Mouse (Mus musculus) WW6 (cell line): ENCODE measurements around the gene Rtkn2.

Experiments
- DNase-seq: peaks from one replicate; pipeline ENCODE4 v3.0.0-alpha.2; 2013; ENCODE audit warnings: low read depth, low spot score

Gene Rtkn2

DNA sequence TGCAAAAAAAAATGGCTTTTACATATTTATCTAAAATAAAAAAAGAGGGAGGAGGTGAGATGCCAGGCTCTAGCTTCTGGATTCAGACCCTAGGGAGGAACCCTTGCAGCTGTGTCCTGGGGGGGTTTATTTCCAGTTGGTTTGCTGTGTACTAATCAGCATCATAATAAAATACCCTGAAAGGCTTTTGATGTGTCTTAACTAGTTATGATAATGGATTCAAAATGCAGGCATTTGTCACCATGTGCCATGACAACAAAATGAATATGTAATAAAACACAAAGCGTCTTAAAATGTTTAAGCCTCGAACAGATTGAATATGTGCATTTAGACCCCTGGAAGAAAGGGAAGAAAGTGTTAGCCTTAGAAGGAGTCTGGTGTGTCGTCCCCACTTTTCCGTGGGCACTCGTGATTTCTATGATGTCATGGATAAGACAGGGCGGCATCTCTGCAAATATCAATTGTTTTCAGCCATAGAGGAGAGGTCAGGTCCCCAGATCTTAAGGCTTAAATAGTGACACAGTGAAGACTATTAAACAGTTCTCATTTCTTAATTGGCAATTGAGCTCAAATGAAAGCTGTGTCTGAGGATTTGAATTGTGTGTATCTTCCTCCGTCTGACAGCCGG lies 59.7 kb downstream of the Rtkn2 start:
- DNase-seq, result no peak

DNA sequence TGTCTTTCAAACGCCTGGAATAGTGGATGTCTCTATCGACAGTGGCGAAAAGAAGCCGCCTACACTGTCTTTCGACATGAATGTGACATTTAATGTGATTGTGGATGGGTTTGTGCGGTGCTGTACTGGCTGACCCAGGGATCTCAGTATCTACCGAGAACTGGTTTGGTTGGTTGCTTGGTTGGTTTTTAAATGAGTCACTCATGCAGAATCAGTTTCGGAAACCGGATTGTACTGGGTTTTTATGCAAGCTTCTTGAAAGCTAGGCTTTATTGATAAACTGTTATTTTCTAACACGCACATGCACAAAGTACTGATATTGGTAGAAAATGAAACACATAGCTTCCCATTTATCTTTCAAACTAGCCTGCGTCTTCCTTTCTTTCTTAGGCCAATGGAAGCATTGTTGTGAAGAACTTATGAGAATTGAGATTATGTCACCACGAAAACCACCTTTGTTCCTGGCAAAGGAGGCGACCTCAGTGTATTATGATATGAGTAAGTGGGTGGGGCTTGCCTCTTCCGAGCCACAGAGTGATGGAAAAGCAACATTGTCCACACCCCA lies 60.4 kb downstream of the Rtkn2 start:
- DNase-seq, result no peak

DNA sequence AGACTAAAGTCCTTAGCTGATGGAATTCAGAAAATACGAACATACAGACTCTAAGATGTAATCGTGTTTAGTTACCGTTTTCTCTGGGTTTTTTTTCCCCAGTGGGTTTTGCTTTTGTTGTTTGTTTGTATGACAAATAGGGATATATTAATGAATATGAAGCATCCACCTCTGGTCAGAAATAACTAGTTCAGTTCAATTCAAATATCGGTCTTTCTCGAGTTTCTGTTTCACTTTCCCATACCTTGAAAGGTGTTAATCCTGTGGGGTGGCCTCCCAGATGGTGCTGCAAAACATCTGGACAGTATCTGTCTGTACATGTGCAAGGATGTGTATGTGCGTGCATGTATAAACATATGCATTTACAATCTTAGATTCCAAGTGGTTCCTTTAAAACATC lies 61.0 kb downstream of the Rtkn2 start:
- no peak for DNase-seq

DNA sequence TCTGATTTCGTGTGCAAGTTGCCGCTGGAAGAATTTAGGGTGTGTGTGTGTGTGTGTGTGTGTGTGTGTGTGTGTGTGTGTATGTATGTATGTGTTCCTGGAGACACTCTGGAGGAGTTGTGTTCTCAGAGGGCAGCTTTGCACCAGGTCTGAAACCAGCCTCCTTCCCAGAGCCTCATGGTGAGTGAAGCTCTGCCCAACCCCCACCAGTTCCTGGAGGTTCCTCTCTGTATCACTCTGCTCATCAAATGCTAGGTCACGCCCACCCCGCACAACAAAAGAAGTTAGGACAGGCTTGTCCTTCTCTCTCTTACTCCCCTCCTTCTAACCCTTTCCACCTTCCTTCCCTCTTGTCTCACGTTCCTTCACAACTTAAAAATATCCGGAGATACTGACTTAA lies 64.6 kb downstream of the Rtkn2 start:
- peak; percentile 56 for DNase-seq

DNA sequence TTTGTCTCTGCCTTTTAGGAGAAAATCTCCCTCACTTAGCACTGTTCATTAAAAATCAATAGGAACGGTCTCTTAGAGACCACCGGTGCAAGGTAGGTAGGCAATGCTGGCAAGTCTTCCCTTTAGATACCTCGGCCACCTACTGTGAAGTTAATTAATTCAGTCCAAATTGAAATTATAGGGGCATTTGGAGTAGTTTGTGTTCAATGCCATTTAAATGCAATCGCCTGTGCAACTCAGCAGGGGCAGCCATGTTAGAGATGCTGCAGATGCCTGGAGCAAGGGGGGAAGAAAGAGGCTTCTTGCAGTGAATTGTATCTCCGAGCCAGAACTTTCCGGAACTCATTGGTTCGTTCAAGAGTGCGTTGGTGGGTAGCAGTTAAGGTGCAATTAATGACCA lies 65.5 kb downstream of the Rtkn2 start:
- no peak for DNase-seq

GRCm38 (mm10) chr10:68048641-68049305 lies 69.4 kb downstream of the Rtkn2 start:
- DNase-seq, result no peak

DNA sequence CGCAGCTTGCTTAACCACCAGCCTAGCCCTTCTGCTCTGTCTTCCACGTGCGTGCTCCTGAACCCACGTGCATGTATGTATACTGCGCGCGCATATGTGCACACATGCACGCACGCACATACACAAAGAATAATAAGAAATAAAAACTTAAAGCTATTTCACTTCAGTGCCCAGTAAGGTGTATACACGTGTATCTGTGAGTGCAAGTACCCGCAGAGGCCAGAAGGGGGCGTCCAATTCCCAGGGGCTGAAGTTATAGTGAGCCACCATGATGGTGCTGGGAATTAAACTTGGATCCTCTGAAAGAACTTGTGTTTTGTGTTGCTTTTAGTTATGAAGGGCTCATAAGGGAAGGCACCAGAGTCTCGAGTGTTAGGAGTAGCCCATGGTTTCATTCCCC lies 71.5 kb downstream of the Rtkn2 start:
- DNase-seq, result no peak

DNA sequence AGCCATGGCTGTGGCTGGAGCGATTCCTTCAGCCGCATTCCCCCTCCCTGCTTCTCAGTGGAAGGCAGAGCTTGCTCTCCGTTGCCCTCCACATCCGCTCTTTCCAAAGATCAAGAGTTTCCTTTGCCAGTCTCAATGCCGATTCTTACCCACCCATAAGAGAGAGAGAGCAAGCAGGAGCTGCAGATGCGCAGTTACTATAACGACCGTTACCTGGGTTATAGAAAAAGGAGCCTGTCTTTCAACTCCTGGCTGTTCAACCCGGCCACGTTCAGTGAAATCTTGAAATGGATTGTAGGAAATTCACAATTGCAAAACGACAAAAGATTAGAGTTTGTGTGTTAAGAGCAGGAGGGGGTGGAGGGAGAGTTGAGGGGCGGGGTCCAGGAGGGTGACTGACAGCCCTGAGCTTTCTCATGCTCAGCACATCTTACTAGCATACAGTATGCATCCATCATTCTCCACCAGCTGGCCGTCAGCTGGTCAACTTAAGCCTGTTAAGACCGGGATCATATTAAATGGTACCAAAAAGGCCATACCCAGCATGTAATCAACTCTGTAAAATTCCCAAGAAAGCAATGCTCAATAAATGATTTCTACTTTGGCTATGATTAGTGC lies 72.1 kb downstream of the Rtkn2 start:
- no peak for DNase-seq

GRCm38 (mm10) chr10:68052307-68052706 lies 72.9 kb downstream of the Rtkn2 start:
- DNase-seq, result no peak

- DNase-seq, result no peak
These were observed 74.8 kb downstream of the Rtkn2 start for GRCm38 (mm10) chr10:68054131-68054530.

DNA sequence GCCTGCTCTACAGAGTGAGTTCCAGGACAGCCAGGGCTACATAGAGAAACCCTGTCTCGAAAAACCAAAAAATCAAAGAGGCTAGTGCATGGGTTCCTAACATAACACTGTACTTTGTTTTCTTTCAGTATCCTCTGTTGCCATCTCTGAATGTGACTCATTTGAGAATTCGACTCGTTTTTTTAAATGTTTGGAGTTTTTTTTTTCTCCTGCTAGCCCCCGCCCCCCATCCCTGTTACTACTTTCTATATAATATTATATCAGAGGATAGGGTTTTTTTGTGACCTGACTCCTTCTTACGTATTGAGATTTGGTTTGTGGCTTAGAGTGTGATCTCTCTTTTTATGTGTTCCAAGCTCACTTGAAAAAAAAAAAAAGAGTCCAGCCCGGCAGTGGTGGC lies 75.3 kb downstream of the Rtkn2 start:
- DNase-seq, result no peak

GRCm38 (mm10) chr10:68057841-68058240 lies 78.5 kb downstream of the Rtkn2 start:
- no peak for DNase-seq

DNA sequence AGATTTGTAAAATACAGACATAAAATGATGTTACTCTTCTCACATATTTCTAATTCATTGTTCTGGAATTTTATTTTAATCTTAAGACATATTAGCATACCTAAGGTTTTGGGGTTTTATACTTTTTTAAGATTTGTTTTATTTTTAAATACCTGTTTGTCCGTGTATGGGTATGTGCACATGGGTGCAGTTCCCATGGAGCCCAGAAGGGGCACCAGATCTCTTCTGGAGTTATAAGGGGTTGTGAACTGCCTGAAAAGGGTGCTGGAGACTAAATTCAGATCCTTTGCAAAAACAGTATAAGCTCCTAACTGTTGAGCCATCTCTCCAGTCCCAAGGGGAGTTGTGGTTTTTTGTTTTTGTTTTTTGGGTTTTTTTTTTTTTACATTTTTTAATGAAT lies 79.0 kb downstream of the Rtkn2 start:
- no peak for DNase-seq

DNA sequence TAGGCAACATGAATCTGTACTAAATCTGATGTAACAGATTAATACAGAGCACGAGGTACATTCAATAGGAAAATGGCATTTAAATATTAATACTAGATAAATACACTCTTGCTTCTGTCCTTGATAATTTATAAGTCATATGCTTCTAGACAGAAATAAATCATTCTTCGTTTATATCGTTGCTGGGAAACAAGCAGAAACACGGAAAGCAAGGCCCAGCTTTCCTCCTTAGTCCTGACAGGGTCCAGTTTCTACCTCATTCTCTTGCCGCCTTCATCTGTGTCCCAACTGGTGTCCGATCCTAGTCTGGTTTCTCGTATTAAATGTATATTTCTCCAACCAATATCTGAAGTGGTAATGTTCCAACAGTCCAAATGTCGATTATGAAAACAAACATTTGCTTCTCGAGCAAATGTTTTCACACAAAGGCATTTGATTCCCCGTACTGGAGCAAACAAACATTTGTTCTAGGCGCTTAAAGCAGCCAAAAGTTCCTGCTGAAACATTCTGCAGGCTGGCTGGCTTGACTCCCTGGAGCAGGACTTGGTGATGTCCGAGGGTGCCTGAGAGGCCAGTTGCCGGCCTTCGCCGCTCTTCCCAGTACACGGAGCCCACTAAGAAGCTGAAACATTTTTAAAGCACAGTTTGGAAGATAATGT lies 81.3 kb downstream of the Rtkn2 start:
- no peak for DNase-seq

- no peak for DNase-seq
These were observed 81.9 kb downstream of the Rtkn2 start for GRCm38 (mm10) chr10:68061249-68061615.

DNA sequence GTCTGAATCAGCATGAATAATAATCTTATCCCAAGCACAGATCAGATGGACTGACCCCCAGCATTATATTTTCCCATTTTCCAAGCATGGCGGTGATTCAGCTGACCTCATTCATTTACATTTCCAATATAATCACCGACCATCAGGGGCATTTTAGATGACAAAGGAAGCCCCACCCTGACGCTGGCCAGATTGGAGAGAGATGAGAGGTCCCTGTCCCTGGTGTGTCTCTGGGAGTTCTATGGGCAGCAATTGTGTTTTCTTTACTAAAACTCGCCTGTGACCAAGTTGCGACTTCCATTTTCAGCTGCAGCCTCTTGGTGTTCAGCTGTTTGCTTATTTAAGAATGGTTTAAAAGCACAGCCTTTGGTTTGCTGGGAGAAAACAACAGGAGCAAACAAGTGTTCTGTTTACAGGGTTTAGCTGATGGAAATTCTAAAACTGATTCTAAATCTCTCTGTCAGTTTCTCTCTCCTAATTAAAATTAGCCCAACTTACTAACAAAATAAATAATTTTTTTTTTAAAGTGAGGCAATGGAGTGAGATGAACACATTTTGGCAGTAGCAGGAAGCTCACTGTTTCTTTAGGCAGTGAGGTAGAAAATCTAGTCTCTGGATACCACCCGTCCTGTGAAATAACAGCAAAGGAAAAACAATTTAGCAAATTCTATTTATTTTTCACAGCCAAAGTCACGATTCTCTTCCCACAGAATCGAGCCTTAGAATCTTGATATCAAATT lies 84.6 kb downstream of the Rtkn2 start:
- no peak for DNase-seq

DNA sequence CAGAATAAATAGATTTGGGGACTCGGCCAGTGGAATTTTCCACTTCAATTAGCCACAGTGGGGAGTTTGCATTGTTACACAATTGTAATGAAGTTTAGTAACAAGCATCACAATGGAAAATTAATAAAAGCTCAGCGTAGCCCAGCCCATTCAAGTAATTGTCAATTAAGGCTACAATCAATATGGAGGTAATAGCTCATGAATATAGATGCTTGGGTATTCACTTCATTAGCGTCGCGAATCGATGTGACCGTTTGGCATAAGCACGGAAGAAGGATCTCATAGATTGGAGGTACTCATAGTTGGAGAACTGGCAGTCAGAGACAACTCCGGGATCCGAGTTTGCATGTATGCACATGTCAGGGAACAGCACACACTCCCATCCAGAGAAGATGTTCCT lies 85.2 kb downstream of the Rtkn2 start:
- DNase-seq, result no peak

- no peak for DNase-seq
These were observed 86.8 kb downstream of the Rtkn2 start for GRCm38 (mm10) chr10:68066173-68066572.

- no peak for DNase-seq
These were observed 88.6 kb downstream of the Rtkn2 start for GRCm38 (mm10) chr10:68067961-68068360.

DNA sequence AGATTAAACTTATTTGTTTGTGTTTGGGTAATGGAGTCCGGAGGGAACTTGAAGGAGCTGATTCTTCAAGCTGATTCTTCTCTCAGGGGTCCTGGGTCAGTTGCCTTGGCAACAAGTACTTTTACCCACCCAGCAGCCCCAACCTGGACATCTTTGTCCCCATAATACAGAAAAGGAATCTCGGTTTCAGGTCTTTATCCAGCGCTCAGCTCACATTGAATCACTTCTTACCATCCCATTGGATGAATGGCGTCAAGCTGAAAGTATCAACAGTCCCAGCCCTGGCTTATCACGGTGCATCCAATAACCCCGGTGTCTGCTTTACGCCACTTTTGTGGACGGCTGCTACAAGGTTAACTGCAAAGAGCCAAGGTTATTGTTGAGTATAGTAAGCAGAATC lies 89.1 kb downstream of the Rtkn2 start:
- no peak for DNase-seq

DNA sequence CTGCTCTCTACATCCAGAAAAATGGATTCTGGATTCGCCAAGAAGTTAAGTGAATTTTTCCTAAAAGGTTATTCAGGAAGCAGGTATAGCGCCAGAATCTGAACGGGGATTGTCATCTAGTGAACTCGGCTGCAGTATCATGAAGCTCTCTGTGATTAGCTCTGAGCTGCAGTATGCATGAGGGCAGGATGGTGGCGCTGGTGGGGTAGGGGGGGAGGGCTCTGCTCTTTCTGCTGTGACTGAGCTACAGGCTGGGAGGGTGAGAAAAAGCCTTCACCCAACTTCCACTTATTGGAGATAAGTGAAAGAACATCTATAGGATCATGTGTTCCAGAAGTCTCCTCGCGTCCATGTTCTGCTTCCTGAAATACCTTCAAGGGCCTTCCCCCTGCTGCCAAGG lies 91.7 kb downstream of the Rtkn2 start:
- peak; percentile 26 for DNase-seq

- DNase-seq, result no peak
These were observed 93.3 kb downstream of the Rtkn2 start for GRCm38 (mm10) chr10:68072626-68073025.
